Mouse (Mus musculus) lung, embryonic 15.5 days (tissue): ENCODE measurements around the gene Scrt2. TPM values are rescaled to one million over a fixed set of nuclear protein-coding genes. Genes with fewer than 3 reads are reported as not detected.

Experiments
- ATAC-seq: fragments of 200-750 bp; cut with Nextera tagmentation; 2 replicates; pipeline ENCODE4 v1.8.0; 2017; ENCODE audit warnings: moderate number of reproducible peaks, borderline replicate concordance; ENCODE audit not compliant: low FRiP score, low TSS enrichment; ENCODE audit errors: extremely low read depth
- H3K27ac ChIP-seq: fragments of 300-500 bp; sonication (generic); 2 replicates; pipeline ENCODE4 v1.5.1; 2015; ENCODE audit warnings: moderate library complexity, mild to moderate bottlenecking, inconsistent platforms
- H3K27me3 ChIP-seq: fragments of 300-500 bp; sonication (generic); 2 replicates; pipeline ENCODE4 v1.6.1; 2015; ENCODE audit warnings: inconsistent platforms
- H3K36me3 ChIP-seq: fragments of 300-500 bp; sonication (generic); 2 replicates; pipeline ENCODE4 v1.6.1; 2015; ENCODE audit warnings: inconsistent platforms
- H3K4me1 ChIP-seq: fragments of 300-500 bp; sonication (generic); 2 replicates; pipeline ENCODE4 v1.6.1; 2015; ENCODE audit warnings: inconsistent platforms
- H3K4me2 ChIP-seq: fragments of 300-500 bp; sonication (generic); 2 replicates; pipeline ENCODE4 v1.6.1; 2015; ENCODE audit warnings: inconsistent platforms, mild to moderate bottlenecking, moderate library complexity
- H3K4me3 ChIP-seq: fragments of 300-500 bp; sonication (generic); 2 replicates; pipeline ENCODE4 v1.5.1; 2015; ENCODE audit warnings: mild to moderate bottlenecking, inconsistent platforms
- H3K9ac ChIP-seq: fragments of 300-500 bp; sonication (generic); 2 replicates; pipeline ENCODE4 v1.6.1; 2015; ENCODE audit warnings: inconsistent platforms
- H3K9me3 ChIP-seq: fragments of 300-500 bp; sonication (generic); 2 replicates; pipeline ENCODE4 v1.6.1; 2016; ENCODE audit warnings: inconsistent platforms
- WGBS: fragments of 180-500 bp; shearing (Covaris S2); methylation state at CpG from one replicate; pipeline ENCODE4 v1.1.7; 2015; 5-methylcytosine and 5-hydroxymethylcytosine counted together
- polyA plus RNA-seq: library from polyadenylated mRNA; unstranded; fragments of >200 nt; fragmentation: Nextera tagmentation; extraction: Ambion mirVana; gene quantifications from 2 replicates; pipeline ENCODE4 v1.2.1, GENCODE M21; 2015

The Scrt2 gene
- not detected in 2 replicates for polyA plus RNA-seq

- Histone ChIP-seq H3K4me2 (peak within 1 kb of the TSS; percentile 58), H3K27ac (no peak within 1 kb of the TSS), H3K9me3 (no peaks in the 10 kb centered on the region), H3K4me3 (peak within 1 kb of the TSS; percentile 26), H3K4me1 (peaks cover 4% of the 10 kb centered on the region), H3K27me3 (peaks cover 82% of the 10 kb centered on the region), H3K36me3 (no peaks in the 10 kb centered on the region), H3K9ac (no peak within 1 kb of the TSS)
- ATAC-seq, result no peak
- WGBS, result under 1% methylated on average over 24 of the region's 24 CpGs
Observed at GRCm38 (mm10) chr2:152080685-152081541, at the start of gene Scrt2. Gene Scrt2 (plus strand): TSS chr2:152081529.

GRCm38 (mm10) chr2:152040101-152040500 is 41.2 kb upstream of the Scrt2 start:
- Histone ChIP-seq H3K36me3 (no peaks in the 10 kb centered on the region), H3K27me3 (peaks cover 25% of the 10 kb centered on the region), H3K4me2 (no peak overlapping the region), H3K27ac (no peak overlapping the region), H3K9ac (no peak overlapping the region), H3K4me3 (no peak overlapping the region), H3K4me1 (no peaks in the 10 kb centered on the region), H3K9me3 (no peaks in the 10 kb centered on the region)
- no peak for ATAC-seq

GRCm38 (mm10) chr2:152047116-152048002 is 34.0 kb upstream of the Scrt2 start:
- no peak overlapping the region for H3K4me3 ChIP-seq
- no peak overlapping the region for H3K9ac ChIP-seq
- no peak overlapping the region for H3K27ac ChIP-seq
- H3K27me3 ChIP-seq, result peaks cover 69% of the 10 kb centered on the region
- no peak for ATAC-seq
- H3K36me3 ChIP-seq, result no peaks in the 10 kb centered on the region
- no peaks in the 10 kb centered on the region for H3K9me3 ChIP-seq
- WGBS, result 3% methylated on average over 25 of the region's 25 CpGs
- H3K4me1 ChIP-seq, result peaks cover 15% of the 10 kb centered on the region
- peak overlapping the region; percentile 97 for H3K4me2 ChIP-seq

GRCm38 (mm10) chr2:152048003-152048980 is 33.0 kb upstream of the Scrt2 start:
- peak; percentile 40; the same call in 1 of the 2 replicates for ATAC-seq
- Histone ChIP-seq H3K27me3 (peaks cover 79% of the 10 kb centered on the region), H3K4me3 (peak overlapping the region; percentile 47), H3K4me2 (peak overlapping the region; percentile 97), H3K9me3 (no peaks in the 10 kb centered on the region), H3K36me3 (no peaks in the 10 kb centered on the region), H3K4me1 (peaks cover 15% of the 10 kb centered on the region), H3K9ac (peak overlapping the region; percentile 7; the same call in 1 of the 2 replicates), H3K27ac (no peak overlapping the region)
- under 1% methylated on average over 81 of the region's 82 CpGs for WGBS

GRCm38 (mm10) chr2:152048981-152049441 is 32.3 kb upstream of the Scrt2 start:
- Histone ChIP-seq H3K4me3 (peak overlapping the region; percentile 47), H3K27me3 (peaks cover 82% of the 10 kb centered on the region), H3K36me3 (no peaks in the 10 kb centered on the region), H3K4me1 (peaks cover 15% of the 10 kb centered on the region), H3K27ac (no peak overlapping the region), H3K4me2 (peak overlapping the region; percentile 97), H3K9ac (peak overlapping the region; percentile 7; the same call in 1 of the 2 replicates), H3K9me3 (no peaks in the 10 kb centered on the region)
- under 1% methylated on average over 24 of the region's 24 CpGs for whole genome bisulfite sequencing
- ATAC-seq, result peak; percentile 21; the same call in 1 of the 2 replicates

- Histone ChIP-seq H3K27ac (no peak overlapping the region), H3K4me2 (peak overlapping the region; percentile 97; the same call in 1 of the 2 replicates), H3K9me3 (no peaks in the 10 kb centered on the region), H3K27me3 (peaks cover 75% of the 10 kb centered on the region), H3K36me3 (no peaks in the 10 kb centered on the region), H3K4me3 (0 out of 2 replicates have a peak overlapping the region, but pooled peaks have one; percentile 47), H3K9ac (no peak overlapping the region), H3K4me1 (peaks cover 15% of the 10 kb centered on the region)
- WGBS, result 6% methylated on average over 13 of the region's 13 CpGs
- no peak for ATAC-seq
Observed at GRCm38 (mm10) chr2:152049611-152050270, 31.6 kb upstream of the Scrt2 start.

- Histone ChIP-seq H3K9ac (no peak overlapping the region), H3K9me3 (no peaks in the 10 kb centered on the region), H3K27ac (no peak overlapping the region), H3K4me2 (no peak overlapping the region), H3K27me3 (peaks cover 75% of the 10 kb centered on the region), H3K36me3 (no peaks in the 10 kb centered on the region), H3K4me1 (peaks cover 15% of the 10 kb centered on the region), H3K4me3 (no peak overlapping the region)
- ATAC-seq, result no peak
- WGBS, result 14% methylated on average over 7 of the region's 7 CpGs
Observed at GRCm38 (mm10) chr2:152050316-152050715, 31.0 kb upstream of the Scrt2 start.

- no peak overlapping the region for H3K4me2 ChIP-seq
- WGBS, result 51% methylated on average over 3 of the region's 3 CpGs
- H3K27me3 ChIP-seq, result peaks cover 64% of the 10 kb centered on the region
- H3K4me3 ChIP-seq, result no peak overlapping the region
- no peaks in the 10 kb centered on the region for H3K36me3 ChIP-seq
- H3K9ac ChIP-seq, result no peak overlapping the region
- ATAC-seq, result no peak
- no peaks in the 10 kb centered on the region for H3K9me3 ChIP-seq
- H3K27ac ChIP-seq, result no peak overlapping the region
- peaks cover 15% of the 10 kb centered on the region for H3K4me1 ChIP-seq
Observed at GRCm38 (mm10) chr2:152051985-152052384, 29.3 kb upstream of the Scrt2 start.

- no peaks in the 10 kb centered on the region for H3K36me3 ChIP-seq
- H3K9me3 ChIP-seq, result no peaks in the 10 kb centered on the region
Observed at GRCm38 (mm10) chr2:152055406-152055805, 25.9 kb upstream of the Scrt2 start.

GRCm38 (mm10) chr2:152056368-152057251 is 24.7 kb upstream of the Scrt2 start:
- Histone ChIP-seq H3K27me3 (peaks cover 20% of the 10 kb centered on the region; the same call in 1 of the 2 replicates), H3K9ac (no peak overlapping the region), H3K27ac (no peak overlapping the region), H3K36me3 (no peaks in the 10 kb centered on the region), H3K9me3 (no peaks in the 10 kb centered on the region), H3K4me1 (no peaks in the 10 kb centered on the region), H3K4me2 (no peak overlapping the region), H3K4me3 (no peak overlapping the region)
- WGBS, result 59% methylated on average over 22 of the region's 22 CpGs
- ATAC-seq, result peak; percentile 25; the same call in 1 of the 2 replicates

More at GRCm38 (mm10) chr2:152055406-152055805, 25.9 kb upstream of the Scrt2 start:
- H3K27ac ChIP-seq, result no peak overlapping the region
- H3K9ac ChIP-seq, result no peak overlapping the region
- H3K27me3 ChIP-seq, result peaks cover 30% of the 10 kb centered on the region
- no peaks in the 10 kb centered on the region for H3K4me1 ChIP-seq
- ATAC-seq, result no peak
- H3K4me3 ChIP-seq, result no peak overlapping the region
- WGBS, result 53% methylated on average over 1 of the region's 1 CpGs
- H3K4me2 ChIP-seq, result no peak overlapping the region
